ENCODE assay signal across 8 mouse cellular contexts in genomic region chr5:149014600-149015268, GRCm38 (mm10). TPM values are rescaled to one million over a fixed set of nuclear protein-coding genes. Genes with fewer than 3 reads are reported as not detected.
A peak's percentile ranks its signal among the peaks of the same experiment; 100 is the strongest.
DNase-seq lines count a peak whose midpoint lies in the region; ATAC-seq and TF ChIP-seq lines count a peak whose summit lies in the region.

No protein-coding gene starts in this region.

- peak overlapping the region; percentile 61 for H3K4me3 ChIP-seq in layer of hippocampus, adult 2 months
- H3K4me3 ChIP-seq in embryonic facial prominence, embryonic 15.5 days (replicated peaks) = peak overlapping the region; percentile 49
- H3K4me3 ChIP-seq in liver, embryonic 11.5 days (ENCODE audit: low read depth, low read length) = peak overlapping the region; percentile 52
- peak overlapping the region; percentile 55 for H3K4me3 ChIP-seq in stomach, embryonic 15.5 days (replicated peaks)

- DNase-seq in layer of hippocampus, adult 2 months (ENCODE audit: low spot score in 2 of 2) = no peak
- DNase-seq in layer of hippocampus, postnatal 25 days (ENCODE audit: extremely low spot score in 1 of 2, low spot score in 1 of 2) = no peak
- peak; percentile 50 for DNase-seq in MN1 (ENCODE audit: low spot score)
- no peak for DNase-seq in liver, embryonic 11.5 days (ENCODE audit: low spot score)
- no peak for DNase-seq in gastrocnemius, postnatal 25 days

- H3K4me1 ChIP-seq in embryonic facial prominence, embryonic 15.5 days = peaks cover 20% of the 10 kb centered on the region
- H3K4me1 ChIP-seq in liver, embryonic 11.5 days (replicated peaks; ENCODE audit: control insufficient read depth, insufficient read depth, low read length) = peaks cover 14% of the 10 kb centered on the region
- 0 out of 2 replicates have a peak, but pooled peaks cover 12% of the 10 kb centered on the region for H3K4me1 ChIP-seq in stomach, embryonic 15.5 days

- ATAC-seq in embryonic facial prominence, embryonic 15.5 days (ENCODE audit: insufficient number of reproducible peaks, low FRiP score, low TSS enrichment, low read depth) = no peak
- ATAC-seq in liver, embryonic 11.5 days (replicated peaks; ENCODE audit: low FRiP score) = no peak
- no peak for ATAC-seq in stomach, embryonic 15.5 days (ENCODE audit: insufficient read depth, low FRiP score, low read depth)
- no peak for ATAC-seq in inflammation-experienced regulatory T-cells, adult 6 months

- H3K4me2 ChIP-seq in embryonic facial prominence, embryonic 15.5 days (replicated peaks) = peak overlapping the region; percentile 67
- peak overlapping the region; percentile 76 for H3K4me2 ChIP-seq in liver, embryonic 11.5 days
- H3K4me2 ChIP-seq in stomach, embryonic 15.5 days = peak overlapping the region; percentile 91

- no peak for TF ChIP-seq CTCF in layer of hippocampus, adult 2 months (conservative IDR thresholded peaks at IDR 0.05)

- no peaks in the 10 kb centered on the region for H3K27me3 ChIP-seq in embryonic facial prominence, embryonic 15.5 days
- no peaks in the 10 kb centered on the region; the same call in 1 of the 2 replicates for H3K27me3 ChIP-seq in liver, embryonic 11.5 days (replicated peaks; ENCODE audit: control insufficient read depth, insufficient read depth, low read length)
- H3K27me3 ChIP-seq in stomach, embryonic 15.5 days (replicated peaks) = no peaks in the 10 kb centered on the region

- H3K36me3 ChIP-seq in embryonic facial prominence, embryonic 15.5 days = no peaks in the 10 kb centered on the region
- H3K36me3 ChIP-seq in liver, embryonic 11.5 days (ENCODE audit: control insufficient read depth, insufficient read depth, low read length) = no peaks in the 10 kb centered on the region
- no peaks in the 10 kb centered on the region for H3K36me3 ChIP-seq in stomach, embryonic 15.5 days

- 15% methylated on average over 17 of the region's 17 CpGs for WGBS in embryonic facial prominence, embryonic 15.5 days
- 29% methylated on average over 17 of the region's 17 CpGs for WGBS in liver, embryonic 11.5 days
- 30% methylated on average over 17 of the region's 17 CpGs for WGBS in stomach, embryonic 15.5 days

- peak overlapping the region; percentile 84; the same call in 1 of the 2 replicates for H3K27ac ChIP-seq in layer of hippocampus, adult 2 months
- H3K27ac ChIP-seq in embryonic facial prominence, embryonic 15.5 days (replicated peaks) = peak overlapping the region; percentile 75
- H3K27ac ChIP-seq in liver, embryonic 11.5 days (ENCODE audit: low read depth, low read length) = no peak overlapping the region; the same call in 1 of the 2 replicates
- no peak overlapping the region; the same call in none of the 2 replicates for H3K27ac ChIP-seq in stomach, embryonic 15.5 days

- no peaks in the 10 kb centered on the region for H3K9me3 ChIP-seq in embryonic facial prominence, embryonic 15.5 days (replicated peaks)
- no peaks in the 10 kb centered on the region for H3K9me3 ChIP-seq in liver, embryonic 11.5 days (ENCODE audit: control insufficient read depth, low read length)
- no peaks in the 10 kb centered on the region for H3K9me3 ChIP-seq in stomach, embryonic 15.5 days

- H3K9ac ChIP-seq in embryonic facial prominence, embryonic 15.5 days = no peak overlapping the region
- H3K9ac ChIP-seq in liver, embryonic 11.5 days (ENCODE audit: low read depth, low read length) = peak overlapping the region; percentile 51
- no peak overlapping the region for H3K9ac ChIP-seq in stomach, embryonic 15.5 days

RNA-seq across cellular contexts. Expression of gene Gm42791, which starts 19.8 kb away (rescaled TPM):
- total RNA-seq in layer of hippocampus, adult 2 months (2021) = 10 to 100 TPM; 25.2 to 25.8 TPM
- total RNA-seq in layer of hippocampus, postnatal 25 days (2021) = 10 to 100 TPM; 18.9 to 21.1 TPM
- 1.6 and 2.3 TPM in 2 replicates for polyA plus RNA-seq in embryonic facial prominence, embryonic 15.5 days (2015; fragmentation: Nextera tagmentation; extraction: Ambion mirVana)
- not detected in 2 replicates for polyA plus RNA-seq in liver, embryonic 11.5 days (2014; fragmentation: Nextera tagmentation; extraction: Ambion mirVana)
- polyA plus RNA-seq in stomach, embryonic 15.5 days (2015; fragmentation: Nextera tagmentation; extraction: Ambion mirVana) = 0.67 and 0.80 TPM in 2 replicates
- not detected for polyA plus RNA-seq in inflammation-experienced regulatory T-cells, adult 6 months (2017; shearing (Covaris generic))
- total RNA-seq in gastrocnemius, postnatal 25 days (2021) = 1 to 10 TPM; 3.6 to 3.8 TPM

Comparison
In these comparisons a context has a peak if more than half of its experiments do, and no peak if none do; other contexts are left out.
1. H3K27ac ChIP-seq: peak in layer of hippocampus, adult 2 months (single experiment) and embryonic facial prominence, embryonic 15.5 days (single experiment); none in liver, embryonic 11.5 days (single experiment) and stomach, embryonic 15.5 days (single experiment).
2. Peak in every context shown above with its lines, with median percentiles within 50 percentile points of each other: H3K4me3 ChIP-seq and H3K4me2 ChIP-seq.